Mouse (Mus musculus): ENCODE results near the gene D430041D05Rik. TPM values are rescaled to one million over a fixed set of nuclear protein-coding genes. Genes with fewer than 3 reads are reported as not detected.

The D430041D05Rik gene
- total RNA-seq, 2 experiments from 2014 or later = not detected

DNA sequence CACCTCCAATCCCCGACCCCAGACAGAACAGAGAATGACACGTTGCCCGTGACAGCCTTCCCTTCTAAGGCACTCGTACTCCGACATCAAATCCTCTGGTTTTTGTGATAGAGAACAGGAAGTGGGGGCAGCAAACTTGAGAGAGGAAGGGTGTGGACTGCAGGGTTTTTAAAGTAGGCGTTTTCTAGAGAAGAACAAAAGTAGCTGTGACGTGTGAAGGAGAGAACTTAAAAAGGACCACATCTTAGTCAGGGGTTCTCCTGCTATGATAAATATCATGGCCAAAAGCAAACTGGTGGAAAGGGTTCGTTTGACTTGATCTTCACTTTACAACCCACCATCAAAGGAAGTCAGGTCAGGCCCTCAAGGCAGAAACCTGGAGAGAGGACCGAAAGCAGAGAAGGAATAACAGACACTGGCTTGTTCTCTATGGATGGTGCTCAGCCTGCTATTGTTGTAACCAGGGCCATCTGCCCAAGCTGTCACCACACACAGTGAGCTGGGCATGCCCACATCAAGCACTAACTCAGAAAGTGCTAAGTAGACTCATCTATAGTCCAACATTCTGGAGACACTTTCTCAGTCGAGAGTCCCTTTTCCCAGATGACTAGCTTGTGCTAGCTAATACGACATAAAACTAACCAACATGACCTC is 238.0 kb downstream of the D430041D05Rik start:
- ATAC-seq (replicated peaks; ENCODE audit: poor library complexity, severe bottlenecking) = no peak

- no peak for ATAC-seq (replicated peaks; ENCODE audit: poor library complexity, severe bottlenecking)
These were observed 242.5 kb downstream of the D430041D05Rik start for GRCm38 (mm10) chr2:104168186-104168896.

DNA sequence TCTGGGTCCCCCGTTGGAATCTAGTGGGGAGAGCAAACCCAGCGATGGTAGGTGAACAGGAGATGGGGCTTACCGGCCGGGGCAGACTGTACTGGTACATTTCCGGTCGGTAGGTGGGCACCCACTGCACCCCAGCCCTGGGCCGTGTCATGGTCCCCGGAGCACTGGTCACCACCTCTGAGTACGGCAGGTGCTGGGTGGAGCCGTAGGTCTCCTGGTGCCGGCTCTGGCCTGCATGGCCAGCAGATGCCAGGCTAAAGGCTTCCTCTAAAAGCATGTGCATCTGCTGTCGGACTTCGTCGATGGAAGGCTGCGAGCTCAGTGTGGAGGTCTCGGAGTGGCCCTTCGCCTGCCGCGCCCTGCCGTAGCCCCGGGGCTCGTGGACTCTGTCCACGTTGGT is 243.0 kb downstream of the D430041D05Rik start:
- ATAC-seq (replicated peaks; ENCODE audit: poor library complexity, severe bottlenecking) = no peak

- ATAC-seq (replicated peaks; ENCODE audit: poor library complexity, severe bottlenecking) = no peak
These were observed 245.2 kb downstream of the D430041D05Rik start for GRCm38 (mm10) chr2:104165631-104166030.

GRCm38 (mm10) chr2:104163978-104164487 is 246.8 kb downstream of the D430041D05Rik start:
- no peak for ATAC-seq (replicated peaks; ENCODE audit: poor library complexity, severe bottlenecking)

DNA sequence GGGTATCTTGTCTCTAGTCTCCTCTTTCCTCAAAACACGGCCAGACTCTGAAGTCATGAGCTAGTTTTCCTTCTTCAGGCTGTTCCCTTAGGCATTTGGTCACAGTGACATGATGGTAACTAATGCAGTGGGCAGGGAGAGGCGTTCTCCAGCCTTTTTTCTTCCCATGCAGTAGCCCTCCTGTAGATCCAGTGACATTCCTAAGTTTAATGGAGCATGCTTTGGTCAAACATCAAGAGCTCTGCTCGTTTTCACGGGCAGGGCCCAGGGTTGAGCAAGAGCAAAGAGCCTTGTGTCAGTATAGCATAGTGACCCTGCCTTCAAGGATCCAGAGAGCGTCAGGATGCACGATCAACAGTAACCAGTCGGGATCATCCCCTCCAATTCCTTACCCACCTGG is 247.4 kb downstream of the D430041D05Rik start:
- ATAC-seq (replicated peaks; ENCODE audit: poor library complexity, severe bottlenecking) = no peak

- ATAC-seq (replicated peaks; ENCODE audit: poor library complexity, severe bottlenecking) = no peak
These were observed 253.0 kb downstream of the D430041D05Rik start for GRCm38 (mm10) chr2:104157831-104158230.

GRCm38 (mm10) chr2:104153876-104154275 is 256.9 kb downstream of the D430041D05Rik start:
- ATAC-seq (replicated peaks; ENCODE audit: poor library complexity, severe bottlenecking) = no peak

- no peak for ATAC-seq (replicated peaks; ENCODE audit: poor library complexity, severe bottlenecking)
These were observed 257.5 kb downstream of the D430041D05Rik start for GRCm38 (mm10) chr2:104153345-104153744.

DNA sequence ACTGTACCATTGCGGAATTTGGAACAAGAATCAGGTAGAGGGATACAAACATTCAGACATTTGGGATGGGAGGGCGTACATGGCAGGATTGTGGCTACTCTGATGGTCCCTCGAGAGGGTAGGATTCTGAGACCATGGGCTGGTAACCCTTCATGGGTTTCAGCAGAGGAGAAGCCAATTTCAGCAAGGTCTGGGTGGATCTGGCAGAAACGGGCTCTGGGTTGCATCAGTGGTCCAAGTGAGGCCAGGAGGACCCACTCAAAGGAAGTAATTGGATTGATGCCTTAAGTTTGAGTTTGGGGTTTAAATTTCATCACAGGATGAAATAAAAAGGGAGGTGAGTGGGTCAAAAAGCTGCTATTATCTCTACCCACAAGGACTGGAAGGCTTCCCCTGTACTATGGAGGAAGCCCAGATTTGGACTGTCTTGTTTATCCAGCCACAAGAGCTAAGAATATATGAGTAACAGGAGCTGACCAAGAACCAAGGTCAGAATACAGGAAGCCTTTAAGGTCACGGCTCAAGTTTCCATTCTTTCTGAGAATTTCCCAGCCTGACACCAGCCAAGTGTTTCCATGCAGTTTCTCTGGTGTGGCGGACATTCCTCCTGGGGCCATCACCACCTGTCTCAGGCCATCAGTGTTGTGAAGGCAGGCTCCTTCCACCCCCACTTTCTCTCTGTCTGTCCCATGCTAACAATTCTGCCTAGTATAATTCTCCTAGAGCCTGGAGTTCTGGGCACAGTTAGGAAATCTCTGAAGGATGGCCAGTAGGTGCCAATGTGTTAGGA is 260.0 kb downstream of the D430041D05Rik start:
- ATAC-seq (replicated peaks; ENCODE audit: poor library complexity, severe bottlenecking) = no peak

GRCm38 (mm10) chr2:104147910-104148561 is 262.8 kb downstream of the D430041D05Rik start:
- ATAC-seq (replicated peaks; ENCODE audit: poor library complexity, severe bottlenecking) = no peak

GRCm38 (mm10) chr2:104145983-104146382 is 264.8 kb downstream of the D430041D05Rik start:
- peak; percentile 97 for ATAC-seq (replicated peaks; ENCODE audit: poor library complexity, severe bottlenecking)

DNA sequence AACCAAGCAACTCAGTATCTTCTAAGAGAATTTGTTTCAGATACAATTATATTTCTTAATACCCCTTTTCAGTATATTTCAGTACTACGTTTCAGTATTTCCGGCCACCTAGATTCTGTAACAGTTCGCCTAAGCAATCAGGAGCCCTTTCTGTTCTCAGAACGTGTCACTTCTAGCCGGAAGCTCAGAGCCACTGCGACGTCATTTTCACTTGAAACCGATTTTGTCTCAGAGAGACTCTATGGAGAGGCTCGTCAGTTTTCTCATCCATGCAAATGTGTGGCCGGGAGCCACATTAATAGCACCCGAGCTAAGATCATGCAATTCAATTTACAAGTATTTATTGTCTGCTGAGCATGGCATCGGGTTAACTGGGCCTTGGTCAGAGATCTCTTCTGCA is 266.8 kb downstream of the D430041D05Rik start:
- no peak for ATAC-seq (replicated peaks; ENCODE audit: poor library complexity, severe bottlenecking)

DNA sequence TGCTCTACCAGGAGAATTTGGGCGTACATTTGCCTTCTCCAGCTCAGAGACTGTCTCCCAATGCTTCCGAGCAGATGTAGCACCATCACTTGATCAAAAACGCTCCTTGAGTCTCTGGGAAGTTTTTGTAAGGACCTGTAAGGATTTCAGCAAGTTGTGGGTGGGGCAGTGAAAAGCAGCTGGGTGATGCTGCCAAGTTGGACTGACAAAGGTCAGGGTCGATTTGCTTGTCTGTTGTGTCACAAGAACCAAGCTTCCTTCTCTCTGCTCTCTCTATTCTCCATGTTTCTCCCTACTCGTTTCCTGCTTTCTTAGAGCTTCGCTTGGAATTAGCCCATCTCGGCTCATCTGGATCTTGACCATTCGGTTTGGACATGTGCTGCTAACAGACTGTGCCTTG is 268.7 kb downstream of the D430041D05Rik start:
- no peak for ATAC-seq (replicated peaks; ENCODE audit: poor library complexity, severe bottlenecking)

DNA sequence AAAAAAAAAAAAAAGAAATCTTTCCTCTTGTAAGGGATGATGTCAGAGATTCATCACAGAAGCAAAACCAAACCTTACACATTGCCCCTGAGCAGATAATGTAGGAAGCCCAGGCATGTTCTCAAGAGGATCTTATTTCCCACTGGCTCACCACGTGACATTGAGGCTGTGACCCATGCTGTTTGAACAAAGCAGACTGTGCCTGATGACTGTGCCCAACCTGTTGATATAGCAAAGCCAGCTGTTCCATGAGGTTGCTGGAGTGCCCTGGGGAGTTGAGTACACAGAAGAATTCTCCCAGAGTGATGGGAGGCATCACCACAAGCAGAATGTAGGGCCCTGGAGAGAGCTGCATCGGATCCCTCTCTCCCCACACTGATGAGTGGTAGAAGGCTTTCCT is 274.9 kb downstream of the D430041D05Rik start:
- ATAC-seq (replicated peaks; ENCODE audit: poor library complexity, severe bottlenecking) = no peak

DNA sequence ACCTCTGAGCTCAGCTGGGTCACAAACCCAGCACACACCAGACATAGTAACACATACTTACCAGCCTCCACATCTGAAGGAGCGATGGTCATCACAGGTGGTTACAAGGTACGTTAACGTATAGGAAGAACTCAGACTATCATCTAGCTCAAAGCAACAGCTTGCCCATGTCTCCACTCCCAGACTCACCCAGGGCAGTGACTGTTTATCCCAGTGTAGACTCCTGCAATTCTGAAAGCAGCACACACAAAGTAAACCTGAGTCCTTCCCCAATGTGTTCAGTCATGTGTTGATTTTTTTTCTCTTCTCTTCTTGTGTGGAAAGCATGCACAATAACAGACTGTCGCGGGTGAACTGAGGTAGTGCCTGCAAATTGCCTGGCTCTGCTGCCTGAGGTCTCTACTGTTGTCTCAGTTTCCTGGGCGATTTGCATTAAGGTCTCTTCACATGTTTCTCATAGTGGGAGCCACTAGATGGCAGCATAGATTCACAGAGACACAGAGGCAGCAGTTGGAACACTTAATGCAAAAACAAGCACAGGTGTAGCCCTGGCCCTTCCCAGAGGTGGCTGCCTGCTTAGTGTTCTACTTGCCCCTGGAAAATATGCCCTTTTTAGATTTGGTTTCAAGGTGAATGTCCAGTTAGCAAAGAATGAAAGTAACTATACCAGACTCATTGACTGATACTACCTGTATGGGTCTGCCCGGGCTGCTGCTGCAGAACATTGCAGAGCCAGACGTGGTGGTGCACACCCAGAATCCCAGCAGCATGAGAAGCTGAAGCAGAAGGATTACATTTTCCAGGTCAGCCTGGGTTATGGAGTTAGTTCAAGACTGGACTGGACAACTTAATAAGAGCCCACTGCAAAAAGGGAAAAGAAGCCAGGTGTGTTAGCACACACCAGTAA is 276.4 kb downstream of the D430041D05Rik start:
- peak; percentile 61 for ATAC-seq (replicated peaks; ENCODE audit: poor library complexity, severe bottlenecking)

- ATAC-seq (replicated peaks; ENCODE audit: poor library complexity, severe bottlenecking) = no peak
These were observed 277.6 kb downstream of the D430041D05Rik start for GRCm38 (mm10) chr2:104133042-104133810.

GRCm38 (mm10) chr2:104132266-104132859 is 278.4 kb downstream of the D430041D05Rik start:
- peak; percentile 58 for ATAC-seq (replicated peaks; ENCODE audit: poor library complexity, severe bottlenecking)

Measured in granulocyte monocyte progenitor cell, adult 5-6 weeks (primary cell).